Mouse (Mus musculus): ENCODE results near the gene Slc46a2. TPM values are rescaled to one million over a fixed set of nuclear protein-coding genes. Genes with fewer than 3 reads are reported as not detected.

Slc46a2 gene
- total RNA-seq, 2 experiments from 2014 or later = not detected

DNA sequence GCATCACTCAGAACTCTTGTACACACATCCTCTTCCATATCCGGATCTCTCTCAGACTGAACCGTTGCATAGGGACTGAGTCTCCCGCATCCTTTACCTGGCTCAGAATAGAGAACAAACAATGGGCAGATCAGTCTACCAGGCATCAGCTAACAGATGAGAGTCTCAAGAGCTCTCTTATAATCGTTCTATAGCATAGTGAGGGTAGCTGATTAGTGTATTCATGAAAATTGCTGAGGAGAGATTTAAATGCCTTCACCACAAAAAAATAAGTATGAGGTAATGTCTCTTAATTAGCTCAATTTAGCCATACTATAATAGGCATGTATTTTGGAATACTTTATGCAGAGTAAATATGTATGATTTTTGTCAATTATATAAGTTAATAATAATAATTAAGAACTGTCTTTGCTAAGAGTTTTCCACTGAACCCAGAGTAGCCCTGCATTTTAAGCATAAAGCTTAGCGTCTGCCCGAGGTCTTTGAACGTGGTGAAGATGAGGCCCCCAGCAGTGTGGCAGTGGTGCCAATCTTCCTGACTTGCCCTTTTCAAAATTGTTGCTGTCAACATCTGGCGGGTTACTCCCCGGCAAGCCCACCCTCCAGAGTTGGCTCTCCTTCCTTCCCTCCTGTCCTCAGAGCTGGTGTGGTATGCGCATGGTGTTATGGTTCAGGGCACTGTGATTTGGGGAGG is 23.0 kb downstream of the Slc46a2 start:
- no peak for DNase-seq (ENCODE audit: low spot score in 2 of 2)

DNA sequence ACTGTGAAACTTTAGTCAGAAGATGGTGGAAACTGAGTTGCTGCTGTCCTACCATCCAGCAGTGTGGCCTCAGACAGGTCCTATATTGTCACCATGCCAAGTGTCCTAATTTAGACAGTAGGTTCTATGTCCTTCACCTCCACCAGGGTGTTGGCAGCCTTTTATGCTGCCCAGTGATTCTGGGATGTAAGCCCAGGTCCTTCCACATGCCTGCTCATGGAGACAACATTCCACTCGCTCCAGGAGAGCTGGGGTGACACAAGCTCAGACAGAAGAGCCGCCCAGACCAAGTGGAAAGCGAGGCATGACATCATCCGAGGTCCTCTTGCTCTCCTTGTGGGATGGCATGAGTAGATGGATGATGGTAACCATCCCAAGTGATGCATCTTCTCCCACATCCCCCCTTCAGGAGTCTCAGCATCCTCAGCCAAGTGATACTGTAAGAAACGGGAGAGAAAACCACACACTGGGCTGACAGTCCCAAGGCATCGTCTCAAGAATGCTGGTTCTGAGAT is 24.7 kb downstream of the Slc46a2 start:
- no peak for DNase-seq (ENCODE audit: low spot score in 2 of 2)

DNA sequence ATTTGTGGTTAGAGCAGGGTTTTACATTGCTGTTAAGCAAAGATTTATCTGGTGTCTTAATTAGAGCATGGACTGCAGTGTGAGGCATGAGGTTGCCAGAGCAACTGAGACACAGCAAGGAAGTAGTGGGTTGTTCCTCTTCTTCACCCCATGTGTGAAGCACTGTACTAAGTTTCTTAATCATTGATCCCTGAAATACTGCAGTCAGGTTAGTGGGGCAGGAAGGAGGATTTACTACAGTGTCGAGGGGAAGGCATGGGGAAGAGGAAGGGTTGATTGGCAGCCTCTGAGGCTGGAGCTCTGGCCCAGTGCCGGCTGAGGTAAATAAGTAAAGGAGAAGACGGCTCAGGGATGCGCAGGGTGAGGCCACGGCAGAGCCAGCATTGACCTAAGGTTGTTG is 26.8 kb downstream of the Slc46a2 start:
- DNase-seq (ENCODE audit: low spot score in 2 of 2) = no peak

DNA sequence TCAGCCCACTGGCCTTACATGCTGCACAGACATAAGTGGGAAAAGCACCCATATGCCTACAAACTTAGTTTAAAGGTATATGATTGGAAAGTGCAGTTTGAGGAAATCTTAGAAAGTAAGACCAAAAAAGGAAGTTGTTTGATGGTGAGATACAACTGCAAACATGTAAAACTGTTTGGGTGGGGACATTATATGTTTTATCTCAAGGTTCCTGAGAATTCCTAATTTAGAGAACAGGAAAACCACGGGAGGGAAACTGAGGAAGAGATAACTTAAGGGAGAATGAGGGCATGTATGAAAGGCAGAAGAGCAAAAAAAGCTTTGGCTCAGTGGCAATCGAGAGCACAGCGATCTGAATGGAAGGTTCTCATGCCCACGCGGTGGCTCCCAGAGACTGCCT is 27.8 kb downstream of the Slc46a2 start:
- DNase-seq (ENCODE audit: low spot score in 2 of 2) = no peak

DNA sequence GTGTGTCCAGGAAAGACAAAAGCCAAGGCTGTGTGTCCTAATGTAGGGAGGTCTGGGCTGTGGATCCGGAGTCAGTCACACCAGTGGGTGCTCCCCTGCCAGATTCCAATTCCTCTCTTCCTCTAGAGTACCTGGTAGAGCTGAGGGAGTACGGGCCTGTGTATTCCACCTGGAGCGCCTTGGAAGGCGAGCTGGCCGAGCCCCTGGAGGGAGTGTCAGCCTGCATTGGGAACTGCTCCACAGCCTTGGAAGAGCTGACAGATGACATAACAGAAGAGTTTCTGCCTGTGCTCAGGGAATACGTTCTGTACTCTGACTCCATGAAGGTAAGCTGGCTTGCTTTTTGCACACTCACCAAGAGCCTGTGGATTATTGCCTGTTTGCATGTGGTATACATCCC is 28.6 kb downstream of the Slc46a2 start:
- no peak for DNase-seq (ENCODE audit: low spot score in 2 of 2)

DNA sequence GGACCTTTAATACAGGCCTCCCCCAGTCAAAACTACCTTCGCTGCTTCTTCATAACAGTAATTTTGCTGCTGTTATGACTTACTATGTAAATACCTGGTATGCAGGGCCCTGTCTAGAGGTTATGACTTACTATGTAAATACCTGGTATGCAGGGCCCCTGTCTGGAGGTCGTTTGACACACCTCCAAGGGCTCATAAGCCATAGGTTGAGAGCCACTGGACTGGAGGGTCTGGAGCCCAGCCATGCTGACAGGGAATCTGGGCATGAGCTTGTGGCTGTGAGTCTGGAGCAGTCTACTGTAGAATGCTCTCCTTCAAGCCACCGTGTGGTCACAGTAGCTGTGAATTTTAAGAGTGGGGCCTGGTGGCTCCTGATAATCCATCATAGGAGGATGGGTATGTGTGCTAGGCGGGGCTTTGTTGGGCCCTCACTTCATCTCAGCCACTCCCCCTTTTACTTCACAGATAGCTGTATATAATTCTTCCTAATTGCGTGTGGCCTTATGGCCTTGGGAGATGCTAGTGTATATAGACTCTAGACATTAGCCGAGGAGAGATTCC is 30.6 kb downstream of the Slc46a2 start:
- DNase-seq (ENCODE audit: low spot score in 2 of 2) = no peak

DNA sequence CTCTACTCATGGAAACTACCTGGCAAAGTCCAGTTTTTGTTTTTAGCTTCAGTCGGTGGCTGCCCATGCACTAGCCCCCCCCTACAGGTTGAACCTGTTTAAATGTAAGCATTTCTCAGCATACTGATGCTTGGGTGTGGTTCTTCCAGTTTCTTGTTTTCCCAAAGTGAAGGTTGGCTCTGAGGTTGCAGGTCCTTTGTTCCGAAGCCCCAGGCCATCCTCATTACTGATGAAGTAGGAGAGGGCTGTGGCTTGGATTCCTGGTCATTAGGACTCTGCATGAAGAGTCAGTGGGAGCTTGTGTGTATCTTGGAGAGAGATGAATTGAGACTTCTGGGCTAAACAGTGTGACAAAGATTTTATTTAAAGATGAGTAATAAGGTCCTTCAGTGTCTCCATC is 33.6 kb downstream of the Slc46a2 start:
- DNase-seq (ENCODE audit: low spot score in 2 of 2) = no peak

DNA sequence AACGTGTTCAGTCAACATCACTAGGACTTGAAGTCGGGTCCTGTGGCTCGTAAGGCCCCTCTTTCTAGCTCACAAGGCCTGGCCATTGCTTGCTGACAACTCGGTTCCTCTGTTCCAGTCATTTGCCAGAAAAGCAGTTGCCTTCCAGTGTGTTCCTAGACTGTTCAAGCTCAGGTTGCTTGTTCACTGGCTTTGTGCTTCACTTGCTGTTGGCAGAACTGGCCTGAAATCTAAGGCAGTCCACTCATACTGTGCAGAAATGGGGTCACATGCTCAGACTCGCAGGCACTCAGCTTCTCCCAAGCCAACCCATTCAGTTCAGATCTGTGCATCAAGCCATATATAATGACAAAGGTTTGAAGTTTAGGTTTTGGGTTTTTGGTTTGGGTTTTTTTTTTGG is 34.1 kb downstream of the Slc46a2 start:
- DNase-seq (ENCODE audit: low spot score in 2 of 2) = no peak

DNA sequence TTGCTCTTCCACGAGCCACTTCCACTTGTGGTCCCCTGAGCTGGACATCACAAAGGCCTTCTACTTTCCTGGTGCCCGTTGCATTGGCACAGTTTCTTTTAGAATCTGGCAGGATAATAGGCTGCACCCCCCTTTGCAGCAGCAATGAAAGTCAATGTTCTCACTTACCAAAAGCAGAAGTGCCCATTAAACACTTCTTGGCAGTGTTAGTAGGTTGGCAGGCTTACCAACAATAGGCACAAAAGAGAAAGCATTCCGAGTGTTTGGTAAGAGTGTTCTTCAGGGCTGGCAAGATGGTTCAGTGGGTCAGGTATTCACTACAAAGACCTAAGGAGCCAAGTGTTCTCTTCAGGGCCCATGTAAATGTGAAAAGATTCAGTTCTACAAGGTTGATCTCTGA is 35.4 kb downstream of the Slc46a2 start:
- no peak for DNase-seq (ENCODE audit: low spot score in 2 of 2)

DNA sequence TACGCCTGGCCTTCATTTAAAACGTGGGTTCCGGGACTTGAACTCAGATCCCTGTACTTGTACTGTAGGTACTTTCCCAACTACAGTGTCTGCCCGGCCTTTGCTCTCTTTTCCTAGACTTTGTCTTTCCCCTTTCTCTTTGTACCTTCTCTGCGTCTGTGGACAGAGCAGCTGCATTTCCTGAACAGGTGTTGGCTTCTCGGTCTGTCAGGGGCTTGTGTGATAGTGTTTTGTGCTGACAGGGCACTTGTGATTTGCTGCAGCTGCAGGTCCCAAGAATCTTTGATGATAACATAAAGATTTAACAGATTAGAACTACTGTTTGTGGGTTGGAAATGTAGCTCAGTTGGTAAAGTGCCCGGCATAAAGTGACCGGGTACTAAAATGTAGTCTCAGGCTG is 36.3 kb downstream of the Slc46a2 start:
- DNase-seq (ENCODE audit: low spot score in 2 of 2) = no peak

DNA sequence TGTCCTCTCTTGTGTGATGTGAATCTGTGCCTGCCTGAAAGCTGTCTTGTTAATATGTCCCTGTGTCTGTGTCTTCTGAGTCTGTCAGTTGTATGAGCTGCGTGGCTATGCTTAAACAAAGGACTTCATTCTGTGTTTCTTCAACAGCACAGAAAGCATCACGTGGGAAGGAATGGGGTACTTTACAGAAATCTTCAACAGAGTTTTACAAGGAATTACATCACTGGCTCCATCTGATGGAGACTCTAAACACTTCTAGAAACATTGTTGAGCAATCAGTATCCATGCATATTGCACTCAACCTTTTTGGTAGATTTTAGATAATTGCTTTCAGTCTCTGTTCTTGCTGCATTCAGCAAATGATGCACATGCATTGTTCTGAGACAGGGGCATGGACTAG is 37.8 kb downstream of the Slc46a2 start:
- DNase-seq (ENCODE audit: low spot score in 2 of 2) = no peak

DNA sequence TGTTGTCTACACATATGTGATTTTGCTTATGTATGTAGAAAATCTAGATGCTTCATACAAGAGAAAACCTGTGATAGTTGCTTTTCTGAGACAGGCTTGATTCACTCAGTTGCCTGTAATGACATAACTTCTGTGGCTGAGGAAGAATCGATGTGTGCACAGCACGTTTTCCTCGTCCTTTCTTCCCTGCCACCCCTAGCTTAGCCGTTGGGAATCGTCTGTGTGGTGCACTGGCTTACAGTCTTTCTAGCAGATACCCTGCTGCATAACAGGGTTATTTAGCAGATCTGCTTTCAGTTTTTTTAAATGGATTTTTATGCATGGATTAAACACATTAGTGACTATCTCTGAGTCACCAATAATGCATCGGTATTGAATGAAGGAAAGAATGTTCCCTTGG is 38.3 kb downstream of the Slc46a2 start:
- no peak for DNase-seq (ENCODE audit: low spot score in 2 of 2)

DNA sequence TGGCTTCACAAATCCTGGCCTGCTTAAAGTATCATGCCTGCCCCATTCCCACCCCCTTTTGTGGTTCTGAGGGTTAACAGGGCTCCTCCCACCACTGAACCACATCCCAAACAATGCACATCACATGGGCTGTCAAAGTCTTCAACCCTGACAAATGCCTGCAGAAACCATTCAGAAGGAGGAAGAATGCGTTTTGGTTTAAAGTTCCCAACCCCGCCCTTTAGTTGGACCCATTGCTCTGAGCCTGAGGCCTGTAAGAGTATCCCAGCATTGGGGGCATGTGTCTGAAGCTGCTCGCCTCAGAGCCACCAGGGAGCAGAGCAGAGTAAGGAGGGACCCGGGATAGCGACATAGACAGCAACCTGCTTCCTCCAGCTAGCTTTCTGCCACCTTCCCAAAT is 41.0 kb downstream of the Slc46a2 start:
- no peak for DNase-seq (ENCODE audit: low spot score in 2 of 2)

DNA sequence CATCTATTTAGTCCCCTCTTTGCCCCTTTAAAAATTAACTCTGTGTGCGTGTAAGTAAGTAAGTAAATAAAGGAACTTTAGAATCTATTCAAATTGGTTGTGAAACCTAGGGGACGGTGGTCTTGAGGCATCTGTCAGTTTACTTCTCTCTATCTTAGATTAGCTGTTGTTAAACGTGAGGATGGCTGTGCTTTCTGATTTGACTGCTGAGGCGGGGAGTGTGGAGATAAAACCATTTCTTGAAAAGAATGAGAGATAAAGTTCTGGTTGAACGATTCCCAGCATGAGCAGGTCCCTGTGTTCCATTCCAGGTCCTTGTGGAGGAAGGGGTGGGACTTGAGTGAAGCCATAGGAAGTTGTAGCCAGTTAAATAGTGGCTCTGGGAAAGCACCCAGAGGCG is 41.6 kb downstream of the Slc46a2 start:
- DNase-seq (ENCODE audit: low spot score in 2 of 2) = no peak

DNA sequence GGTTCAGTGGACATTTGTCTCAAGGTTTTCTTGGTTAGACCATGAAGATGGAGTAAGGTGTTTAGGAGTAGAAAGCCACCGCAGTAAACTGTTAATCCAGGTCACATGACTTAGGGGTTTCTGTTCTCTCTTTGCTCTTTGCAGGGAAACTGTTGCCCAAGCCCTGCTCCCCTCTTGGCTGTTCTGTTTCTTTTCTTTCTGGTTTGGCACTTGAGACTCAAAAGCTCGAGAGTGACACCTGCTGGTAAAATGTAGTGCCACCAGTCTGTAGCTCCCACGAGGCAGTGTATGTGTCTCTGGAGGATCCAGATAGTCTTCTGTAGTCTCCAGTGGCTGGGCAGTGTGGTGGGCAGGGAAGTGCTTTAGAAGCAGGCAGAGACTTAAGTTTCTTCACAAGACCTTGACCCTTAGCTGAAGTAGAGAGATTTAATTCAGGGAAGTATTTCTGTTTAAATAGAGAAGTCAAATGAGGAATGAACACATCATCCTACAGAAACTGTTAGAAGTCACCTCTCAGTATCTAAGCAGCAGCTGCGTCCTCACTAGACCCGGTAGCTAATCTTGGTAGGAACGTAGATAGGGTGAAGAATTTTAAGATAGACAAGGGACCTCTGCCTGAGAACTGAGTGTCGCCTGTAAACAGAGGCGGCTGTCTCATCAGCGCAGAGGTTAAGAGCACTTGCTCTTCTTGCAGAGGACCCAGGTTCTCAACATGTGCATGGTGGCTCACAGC is 43.8 kb downstream of the Slc46a2 start:
- DNase-seq (ENCODE audit: low spot score in 2 of 2) = peak; percentile 89

DNA sequence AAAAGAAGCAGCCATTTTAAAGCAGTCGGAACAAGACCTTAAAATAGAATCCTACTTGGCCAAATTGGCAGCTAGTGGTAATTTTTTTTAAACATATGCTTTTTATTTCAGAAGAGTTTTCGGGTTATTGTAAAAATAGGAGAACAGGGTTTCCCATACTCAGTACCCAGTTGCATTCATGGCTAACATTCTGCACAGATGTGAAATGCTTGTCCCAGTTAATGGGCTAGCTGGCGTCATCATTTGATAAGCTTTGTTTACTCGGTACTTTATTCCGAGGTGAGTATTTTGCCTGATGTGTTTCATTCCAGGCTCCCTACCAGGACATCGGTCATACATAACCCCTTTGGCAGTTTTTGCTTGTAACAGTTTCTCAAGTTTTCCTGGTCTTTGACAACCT is 44.4 kb downstream of the Slc46a2 start:
- DNase-seq (ENCODE audit: low spot score in 2 of 2) = no peak

DNA sequence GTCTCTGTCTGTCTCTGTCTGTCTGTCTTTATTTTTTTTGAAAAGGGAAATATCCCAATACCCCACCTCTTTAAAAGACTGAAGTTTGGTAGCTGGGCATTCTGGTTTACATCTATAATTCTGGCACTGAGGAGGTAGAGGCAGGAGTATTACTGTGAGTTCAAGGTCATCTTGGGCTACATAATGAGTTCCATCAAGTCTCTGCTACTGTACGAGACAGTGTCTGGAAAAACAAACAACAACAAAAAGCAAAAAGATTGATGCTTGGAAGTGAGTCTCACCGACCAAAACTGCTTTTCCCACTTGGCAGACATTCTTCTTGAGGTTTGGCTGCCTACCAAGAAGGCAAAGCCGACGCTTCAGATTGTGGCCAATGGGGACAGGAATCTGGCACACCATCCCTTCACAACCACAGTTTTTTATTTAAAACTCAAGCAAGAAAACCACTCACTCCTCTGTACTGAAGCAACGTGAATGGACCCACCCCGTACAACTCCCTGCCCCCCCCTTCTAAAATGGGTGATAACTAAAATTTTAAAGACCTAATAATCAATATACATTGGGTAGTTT is 45.3 kb downstream of the Slc46a2 start:
- peak in 1 of 2 experiments; percentile 49 for DNase-seq (ENCODE audit: low spot score in 2 of 2)

DNA sequence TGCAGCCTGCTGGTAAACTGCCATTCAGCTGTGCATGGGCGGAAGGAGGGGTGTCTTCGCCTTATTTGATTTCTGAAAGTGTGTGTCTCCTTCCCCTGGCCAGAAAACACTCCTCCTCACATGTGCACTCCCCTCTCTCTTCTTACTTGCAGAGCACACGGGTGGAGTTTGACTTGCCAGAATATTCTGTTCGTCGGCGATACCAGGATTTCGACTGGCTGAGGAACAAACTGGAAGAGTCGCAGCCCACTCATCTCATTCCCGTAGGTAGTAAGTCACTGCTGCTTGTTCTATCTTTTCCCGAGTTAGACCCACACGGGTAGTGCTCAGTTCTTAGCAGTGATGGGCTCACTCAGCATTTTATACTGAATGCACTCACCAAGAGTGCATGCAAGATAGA is 46.8 kb downstream of the Slc46a2 start:
- DNase-seq (ENCODE audit: low spot score in 2 of 2) = no peak

DNA sequence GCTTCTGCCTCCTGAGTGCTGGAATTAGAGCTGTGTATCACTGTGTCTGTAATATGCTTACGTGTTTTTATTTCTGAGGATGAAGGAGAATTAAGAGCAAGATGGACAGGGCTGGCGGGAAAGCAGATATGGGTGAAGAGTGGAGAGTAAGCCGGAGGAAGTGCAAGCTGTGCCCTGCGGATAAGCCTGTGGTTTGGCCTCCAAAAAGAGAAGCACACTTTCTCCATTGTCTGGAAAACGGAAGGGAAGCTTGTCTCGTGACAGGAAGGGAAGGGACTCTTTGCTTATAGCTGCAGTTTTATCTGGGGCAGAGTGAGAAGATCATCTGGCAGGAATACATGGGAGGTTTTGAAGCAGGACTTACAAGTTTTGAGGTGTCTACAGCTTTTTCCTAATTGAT is 51.0 kb downstream of the Slc46a2 start:
- DNase-seq (ENCODE audit: low spot score in 2 of 2) = no peak

DNA sequence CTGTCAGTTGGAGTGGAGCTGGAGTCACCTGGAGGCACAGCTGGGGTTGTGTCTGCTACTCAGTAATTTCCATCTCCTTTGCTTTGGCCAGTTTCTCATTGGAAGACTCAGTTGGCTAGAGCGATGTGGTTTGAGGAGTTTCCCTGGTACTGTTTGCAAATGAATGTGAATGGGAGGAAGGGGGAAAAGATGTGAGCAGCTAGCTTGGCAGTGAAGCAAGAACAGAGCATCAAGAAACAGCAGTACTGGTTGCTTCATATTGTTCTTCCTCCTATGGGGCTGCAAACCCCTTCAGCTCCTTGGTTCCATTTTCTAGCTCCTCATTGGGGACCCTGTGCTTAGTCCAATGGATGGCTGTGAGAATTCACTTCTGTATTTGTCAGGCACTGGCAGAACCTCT is 52.5 kb downstream of the Slc46a2 start:
- no peak for DNase-seq (ENCODE audit: low spot score in 2 of 2)

DNA sequence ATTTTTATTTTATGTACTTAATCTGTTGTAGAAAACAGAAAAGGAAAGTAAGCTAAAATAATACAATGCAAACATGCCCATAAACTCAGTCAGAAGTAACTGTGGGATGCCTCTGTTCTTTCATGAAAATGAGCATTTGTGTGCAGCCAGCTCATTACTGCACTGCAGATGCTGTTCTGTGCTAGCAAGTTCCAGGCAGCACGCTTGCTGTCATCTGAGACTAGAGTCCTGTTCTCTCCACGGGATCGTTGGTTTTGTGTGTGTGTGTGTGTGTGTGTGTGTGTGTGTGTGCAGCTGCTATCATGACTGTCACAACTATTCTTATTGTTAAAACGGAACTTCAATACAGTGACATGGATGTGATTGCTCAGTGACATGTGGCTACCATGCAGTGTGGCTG is 53.0 kb downstream of the Slc46a2 start:
- peak; percentile 49 to 50 for DNase-seq (ENCODE audit: low spot score in 2 of 2)

DNA sequence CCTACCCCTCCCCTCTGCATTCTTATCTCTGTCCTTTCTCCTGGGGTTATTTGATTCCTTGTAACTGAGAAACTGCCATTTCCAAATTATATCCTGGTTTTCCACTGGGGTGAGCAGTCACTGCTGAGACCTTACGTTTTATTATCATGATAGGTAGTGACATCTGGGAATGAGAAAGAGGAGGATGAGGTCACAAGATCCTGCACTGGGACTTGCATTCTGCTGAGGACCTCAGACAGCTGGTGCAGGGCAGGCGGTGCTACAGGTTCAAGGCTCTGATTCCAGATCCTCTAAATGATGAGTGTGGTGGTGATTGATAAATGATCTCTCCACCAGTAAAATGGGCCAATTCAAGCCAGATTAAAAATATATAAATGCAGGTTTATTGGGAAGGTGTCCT is 54.4 kb downstream of the Slc46a2 start:
- no peak for DNase-seq (ENCODE audit: low spot score in 2 of 2)

Measured in layer of hippocampus, postnatal 10 days (tissue).